Mouse (Mus musculus) activated CD4-positive, CD25-positive, alpha-beta regulatory T cell, adult 4 months (primary cell): ENCODE data around the gene Tfdp2. TPM values are rescaled to one million over a fixed set of nuclear protein-coding genes. Genes with fewer than 3 reads are reported as not detected.

Experiments used
- ATAC-seq: one replicate; pipeline ENCODE4 v1.8.0; 2017
- polyA plus RNA-seq, 2 experiments: library from polyadenylated mRNA; unstranded; fragments of 100-300 nt; shearing (Covaris generic); gene quantifications; one replicate each; pipeline ENCODE4 v1.2.1; 2017

Tfdp2 gene
- polyA plus RNA-seq, 2 experiments from 2014 or later, result 9.0 to 11.5 TPM

DNA sequence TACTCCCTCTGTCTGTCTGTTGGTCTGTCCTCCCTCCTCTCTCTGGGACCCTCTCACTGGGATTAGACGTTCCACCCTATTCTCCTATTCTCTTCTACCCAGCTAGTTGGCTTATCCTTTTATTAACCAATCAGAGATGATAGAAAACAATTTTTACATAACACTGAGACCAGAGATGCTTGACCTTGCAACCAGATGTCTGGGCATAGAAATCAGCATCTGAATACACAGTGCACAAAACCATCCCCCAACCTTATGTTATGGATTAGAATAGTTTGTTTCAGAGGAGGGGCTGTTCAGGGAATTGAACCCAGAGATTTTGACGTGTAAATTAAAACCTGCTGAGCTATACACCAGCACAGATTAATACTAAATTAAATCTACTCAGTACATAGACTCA lies 34.2 kb downstream of the Tfdp2 start:
- no peak for ATAC-seq

DNA sequence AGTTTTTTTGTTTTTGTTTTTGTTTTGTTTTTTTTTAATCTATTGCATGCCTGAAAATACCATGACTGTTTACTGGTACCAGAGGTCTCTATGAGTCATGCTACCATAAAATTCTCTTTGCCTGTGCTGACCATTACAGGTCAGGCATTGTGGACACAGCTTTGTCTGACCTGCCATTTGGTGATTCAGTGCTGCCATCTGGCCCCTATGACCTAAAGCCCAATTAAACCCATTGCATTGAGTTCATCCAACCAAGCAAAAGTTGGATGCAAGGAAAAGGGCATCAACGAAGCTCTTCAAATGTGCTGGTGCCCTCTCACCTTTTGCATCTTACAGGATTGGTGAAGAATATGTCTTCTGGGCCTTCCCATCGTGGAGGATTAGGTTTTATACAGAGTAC lies 39.4 kb downstream of the Tfdp2 start:
- ATAC-seq, result no peak

DNA sequence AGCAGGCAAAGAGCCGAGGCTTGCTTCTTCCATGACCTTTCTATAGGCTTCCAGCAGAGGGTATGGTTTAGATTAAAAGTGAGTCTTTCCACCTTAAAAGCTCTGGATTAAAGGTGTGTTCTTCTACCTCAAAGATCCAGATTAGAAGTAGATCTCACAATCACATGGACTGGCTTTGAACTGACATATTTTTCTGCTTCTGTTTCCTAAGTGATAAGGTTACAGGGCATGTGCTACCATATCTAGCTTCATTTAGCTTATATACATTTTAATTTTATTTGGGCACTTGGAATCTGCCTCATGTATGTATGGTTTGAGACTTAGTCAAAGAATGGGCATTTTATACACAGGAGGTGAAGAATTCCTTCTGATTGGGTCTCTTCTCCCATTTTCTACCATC lies 41.3 kb downstream of the Tfdp2 start:
- no peak for ATAC-seq

DNA sequence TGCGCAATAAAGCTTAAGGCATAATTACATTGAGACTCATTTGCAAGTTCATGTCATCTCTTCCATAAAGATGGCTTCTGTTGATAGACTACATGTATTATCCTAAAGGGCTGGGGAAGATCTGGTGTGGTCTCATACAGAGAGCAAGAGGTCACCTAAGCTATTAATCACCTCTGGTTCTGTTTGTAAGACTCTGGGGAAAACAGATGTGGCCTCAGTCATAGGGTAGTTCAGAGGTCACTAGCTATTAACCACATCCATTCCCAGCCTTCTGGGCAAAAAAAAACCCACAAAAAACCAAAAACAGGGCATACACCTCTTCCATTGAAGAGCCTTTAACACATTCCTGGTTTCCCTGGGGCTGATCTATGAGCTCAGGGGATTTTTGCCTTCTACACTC lies 42.2 kb downstream of the Tfdp2 start:
- ATAC-seq, result no peak

DNA sequence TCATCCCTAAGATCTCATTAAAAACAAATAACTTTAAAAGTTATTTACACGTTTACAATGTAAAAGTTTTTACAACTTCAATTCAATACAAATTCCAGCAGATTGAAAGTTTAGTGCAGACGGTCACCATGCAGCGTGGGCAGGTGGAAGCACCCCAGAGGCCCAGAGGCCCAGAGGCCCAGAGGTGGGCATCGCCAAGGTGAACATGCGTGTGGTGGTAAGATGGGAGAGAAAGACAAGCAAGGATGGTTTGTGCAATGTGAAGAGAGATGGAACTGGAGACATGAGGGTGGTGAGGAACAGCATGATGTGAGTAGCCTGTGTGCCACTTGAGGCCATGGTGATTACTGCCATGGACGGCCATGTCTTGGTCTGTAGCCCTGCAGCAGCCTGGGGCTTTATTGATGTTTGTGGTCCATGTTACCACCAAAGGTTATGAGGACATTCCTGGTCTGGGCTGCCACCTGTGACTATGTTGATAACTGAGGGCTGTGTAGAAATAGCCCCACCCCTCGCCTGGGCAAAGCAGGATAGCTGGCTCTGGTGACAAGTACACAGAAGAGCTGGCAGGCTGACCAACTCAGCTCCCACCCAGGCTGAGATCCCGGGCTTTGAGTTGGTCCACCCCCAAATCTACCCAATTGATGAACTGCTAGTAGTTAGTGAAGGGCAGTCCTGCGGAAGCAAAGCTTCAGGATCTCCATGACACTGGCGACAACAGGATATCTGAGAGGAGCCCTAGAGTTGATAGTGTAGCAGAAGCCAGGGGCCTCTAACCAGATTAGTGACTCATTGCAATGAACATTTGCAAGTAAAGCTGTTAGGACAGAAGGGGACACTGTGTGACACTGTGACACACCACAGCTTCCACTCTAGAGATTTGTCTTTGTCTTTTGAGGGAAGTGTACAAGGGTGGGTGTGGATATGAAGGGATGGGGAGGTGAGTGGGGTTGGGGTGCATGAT lies 45.3 kb downstream of the Tfdp2 start:
- ATAC-seq, result no peak

DNA sequence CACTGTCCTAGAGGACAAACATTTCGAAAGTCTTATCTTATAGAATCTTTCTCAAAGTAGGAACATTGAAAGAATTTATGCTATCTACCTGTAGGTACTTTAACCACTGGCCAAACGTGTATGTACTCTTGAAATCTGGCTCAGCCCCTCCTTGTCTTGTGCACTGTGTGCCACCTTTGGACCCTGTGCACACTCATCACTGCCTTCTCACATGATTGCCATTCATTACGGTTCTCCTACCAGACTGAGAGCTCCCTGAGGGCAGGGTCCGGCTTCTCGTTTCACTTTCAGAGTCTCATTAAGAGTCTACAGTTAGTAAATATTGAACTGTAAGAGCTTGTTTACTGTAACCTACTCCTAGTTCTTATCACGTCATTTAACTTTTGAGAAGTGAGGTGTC lies 47.8 kb downstream of the Tfdp2 start:
- ATAC-seq, result no peak

DNA sequence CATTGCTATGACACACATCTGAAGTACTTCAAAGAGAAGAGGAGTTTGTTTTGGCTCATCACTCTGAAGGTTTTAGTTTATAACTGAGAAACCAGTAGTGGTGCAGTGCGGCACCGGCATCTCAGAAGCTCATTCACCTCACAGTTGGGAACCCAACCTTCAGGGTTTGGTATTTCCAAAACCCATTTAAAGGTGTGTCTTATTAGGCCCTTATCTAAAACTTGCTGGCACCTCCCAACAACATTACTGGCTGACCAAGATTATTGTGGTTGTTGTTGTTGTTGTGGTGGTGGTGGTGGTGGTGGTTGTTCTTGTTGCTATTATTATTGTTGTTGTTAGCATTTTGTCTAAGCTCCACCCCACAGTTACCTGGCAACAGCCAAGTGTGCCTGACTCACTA lies 58.7 kb downstream of the Tfdp2 start:
- ATAC-seq, result no peak

DNA sequence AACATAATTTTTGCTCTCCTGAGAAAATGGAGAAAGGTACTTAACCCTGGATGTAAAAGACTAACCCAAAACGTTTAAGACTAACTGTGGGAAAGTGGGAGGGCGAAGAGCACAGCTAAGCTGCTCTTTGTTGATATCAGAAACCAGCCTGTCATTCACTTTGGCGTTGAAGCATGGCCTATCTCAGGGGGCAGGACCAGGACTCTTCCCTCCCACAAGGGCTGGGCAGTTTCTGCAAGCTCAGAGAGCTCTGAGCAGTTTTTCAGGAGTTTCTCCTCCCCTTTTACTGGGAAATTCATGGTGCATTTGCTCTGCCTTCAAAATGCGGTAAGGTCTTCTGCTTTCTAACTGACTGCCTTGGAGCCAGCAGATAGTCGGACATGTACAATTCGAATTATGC lies 62.4 kb downstream of the Tfdp2 start:
- no peak for ATAC-seq

DNA sequence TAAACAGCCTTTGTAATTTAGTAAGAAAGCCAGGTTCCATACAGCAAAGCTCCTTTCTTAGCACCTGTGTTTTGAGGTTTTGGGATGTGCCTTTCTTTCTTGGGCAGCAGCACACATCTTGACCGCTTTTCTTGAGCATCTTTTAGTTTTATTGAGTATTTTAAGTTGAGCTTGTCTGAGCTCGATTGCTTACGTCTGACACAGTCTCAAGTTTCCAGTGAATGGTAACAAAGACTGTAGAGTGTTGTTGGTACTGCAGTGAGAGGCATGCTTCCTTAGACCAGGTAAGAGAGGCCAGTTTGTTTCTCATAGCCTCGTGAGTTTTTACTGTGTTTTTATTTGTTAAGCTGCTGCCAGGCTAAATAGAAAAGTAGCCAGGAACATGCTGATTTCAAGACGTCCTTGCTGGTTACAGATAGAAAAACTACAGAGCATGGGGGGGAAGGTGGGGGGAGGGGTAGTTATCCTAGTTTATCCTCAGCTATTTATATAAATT lies 63.0 kb downstream of the Tfdp2 start:
- ATAC-seq, result peak; percentile 61

DNA sequence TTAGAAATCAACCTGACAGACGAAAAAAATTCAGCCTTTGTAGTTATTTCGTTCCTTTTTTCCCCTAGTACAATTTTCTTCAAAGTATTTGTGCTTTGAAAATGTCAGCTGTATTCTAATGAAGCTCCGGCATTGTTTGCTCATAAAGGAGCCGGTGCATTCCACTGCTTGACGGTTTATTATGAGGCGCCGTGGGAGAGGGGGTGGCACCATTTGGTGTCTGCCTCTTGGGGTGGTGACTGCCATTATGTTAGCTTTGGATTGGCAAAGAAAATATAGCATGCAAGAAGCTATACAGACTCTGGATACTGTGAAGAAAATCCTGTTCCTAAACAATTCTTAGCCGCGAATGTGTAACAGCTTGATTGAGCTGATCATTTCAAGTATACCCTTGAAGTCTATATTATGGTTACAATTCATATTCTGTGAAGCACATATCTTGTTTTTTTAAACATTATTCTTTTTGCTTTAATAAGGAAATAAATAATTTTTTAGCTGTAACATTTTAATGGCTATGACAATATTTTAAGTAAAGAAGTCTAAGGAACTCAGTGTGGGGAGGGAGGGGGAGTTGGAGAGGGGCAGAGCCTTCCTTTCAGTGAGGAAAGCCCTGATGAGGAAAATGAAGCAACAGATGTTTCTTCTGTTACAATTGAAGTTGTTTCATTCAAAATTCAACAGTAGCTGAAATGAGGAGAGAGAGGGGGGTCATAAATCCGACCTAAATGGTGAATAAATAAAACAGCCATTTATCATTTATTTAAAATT lies 63.9 kb downstream of the Tfdp2 start:
- ATAC-seq, result no peak

DNA sequence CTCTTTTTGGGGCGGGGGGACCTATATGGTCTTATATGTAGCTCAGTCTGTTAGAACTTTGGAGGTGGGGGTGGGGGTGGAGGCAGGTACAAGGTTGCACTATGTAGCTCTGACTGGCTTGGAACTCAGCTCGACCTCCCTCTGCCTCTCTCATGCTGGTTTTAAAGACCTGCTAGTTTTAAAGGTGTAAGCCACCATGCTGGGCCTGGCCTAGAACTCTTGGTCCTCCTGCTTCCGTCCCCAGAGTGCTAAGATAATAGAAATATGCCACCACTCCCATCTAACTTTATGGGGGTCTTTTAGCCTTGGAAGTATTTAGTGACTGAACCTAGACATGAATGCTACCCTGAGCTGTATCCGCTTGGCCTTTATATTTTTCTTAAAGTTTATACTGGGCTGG lies 65.0 kb downstream of the Tfdp2 start:
- no peak for ATAC-seq

DNA sequence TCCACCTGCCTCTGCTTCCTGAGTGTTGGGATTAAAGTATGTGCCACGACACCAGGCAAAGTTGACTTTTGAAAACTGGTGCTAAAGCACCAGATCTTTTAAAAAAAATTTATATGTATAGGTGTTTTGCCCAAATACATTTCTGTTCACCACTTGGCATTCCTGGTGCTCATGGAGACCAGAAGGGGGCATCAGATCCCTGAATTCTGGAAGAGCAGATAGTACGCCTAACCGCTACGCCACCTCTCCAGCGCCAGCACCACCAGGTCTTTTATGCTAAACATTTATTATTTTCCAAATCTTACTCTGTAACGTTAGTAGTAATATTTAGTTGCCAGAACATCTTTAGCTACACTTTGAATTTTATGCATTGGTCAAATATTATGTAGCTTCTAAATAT lies 65.9 kb downstream of the Tfdp2 start:
- no peak for ATAC-seq

DNA sequence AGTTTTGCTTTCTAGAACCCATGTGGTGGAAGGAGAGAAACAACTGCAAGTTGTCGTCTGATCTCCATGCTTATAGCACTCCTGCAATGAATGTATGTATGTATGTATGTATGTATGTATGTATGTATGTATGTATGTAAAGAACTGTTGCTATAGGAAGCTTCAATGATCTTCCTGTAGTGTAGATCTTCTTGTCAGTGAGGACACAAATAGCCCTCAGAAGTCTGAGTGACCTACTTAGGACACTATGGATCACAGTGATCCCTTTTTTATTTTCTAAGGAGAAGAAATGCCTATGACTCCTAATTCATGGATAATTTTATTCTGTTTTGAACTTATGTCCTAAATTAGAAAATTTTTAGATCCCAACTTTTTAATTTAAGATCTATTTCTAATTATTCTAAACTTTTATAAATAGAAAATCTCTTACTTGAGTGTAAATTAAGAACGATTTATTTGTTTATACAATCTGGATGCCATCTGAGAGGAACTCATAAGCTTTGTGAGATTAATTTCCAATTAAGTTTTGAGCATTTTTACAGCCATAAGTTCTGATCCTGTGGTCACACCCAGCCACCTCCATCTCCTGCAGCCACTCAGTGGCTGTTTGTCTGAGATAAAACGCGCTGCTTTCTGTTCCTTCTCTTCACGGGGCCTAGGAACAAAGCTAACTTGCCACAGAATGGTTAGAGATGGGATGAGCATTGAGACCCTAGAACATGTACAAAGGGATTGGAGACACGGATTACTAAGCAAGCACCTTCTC lies 70.9 kb downstream of the Tfdp2 start:
- ATAC-seq, result no peak

DNA sequence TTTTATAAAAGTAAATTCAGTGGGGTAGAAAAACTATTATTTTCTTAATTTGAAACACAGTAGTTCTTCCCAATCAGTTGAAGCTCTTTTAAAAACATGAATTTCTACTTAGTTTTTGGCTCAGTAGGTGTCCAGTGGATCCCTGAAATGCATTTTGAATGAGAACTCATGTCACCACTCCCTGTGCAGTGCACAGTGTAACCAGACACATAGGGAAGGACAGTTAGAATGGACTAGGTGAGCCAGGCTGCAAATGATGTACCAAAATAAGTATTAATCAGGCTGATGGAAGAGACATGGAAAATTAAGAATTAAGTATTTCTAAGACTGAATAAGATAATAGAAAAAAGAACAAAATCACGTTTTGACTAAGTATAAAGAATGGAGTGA lies 71.5 kb downstream of the Tfdp2 start:
- ATAC-seq, result no peak

DNA sequence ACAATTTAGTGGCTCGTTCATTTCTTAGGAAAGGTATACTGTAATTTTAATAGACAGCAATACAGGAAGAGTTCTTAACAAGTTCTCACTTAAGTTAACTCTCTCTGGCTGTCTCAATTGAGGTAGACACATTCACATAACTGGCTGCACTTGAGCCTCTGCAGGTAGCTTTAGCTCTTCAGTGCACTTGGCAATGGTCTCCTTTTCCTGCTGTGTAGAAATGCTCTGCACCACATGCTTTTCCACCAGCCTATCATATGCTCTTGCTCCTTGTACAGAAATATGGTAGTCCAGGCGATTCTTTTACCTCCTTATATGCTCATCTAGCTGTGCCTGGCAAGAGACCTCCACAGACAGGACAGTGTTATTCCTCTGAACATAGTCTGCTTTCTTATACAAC lies 73.7 kb downstream of the Tfdp2 start:
- ATAC-seq, result no peak

DNA sequence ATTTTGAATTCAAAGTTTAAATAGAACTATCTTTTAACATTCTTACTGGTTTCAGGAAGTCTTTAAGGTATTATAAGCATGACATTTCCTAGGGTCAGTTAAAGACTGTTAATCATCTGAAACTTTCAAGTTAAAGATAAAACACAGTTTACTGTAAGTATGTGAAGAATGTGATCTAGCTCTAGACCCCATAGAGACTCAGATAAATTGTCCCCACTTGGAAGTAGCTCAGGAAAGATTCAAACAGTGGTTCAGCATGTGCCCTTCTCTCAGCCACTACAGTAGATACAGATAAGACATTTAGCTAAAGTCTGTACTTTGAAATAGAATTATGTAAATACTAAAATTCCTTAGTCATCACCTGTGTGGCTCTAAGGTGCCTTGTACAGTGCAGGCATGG lies 79.5 kb downstream of the Tfdp2 start:
- no peak for ATAC-seq

DNA sequence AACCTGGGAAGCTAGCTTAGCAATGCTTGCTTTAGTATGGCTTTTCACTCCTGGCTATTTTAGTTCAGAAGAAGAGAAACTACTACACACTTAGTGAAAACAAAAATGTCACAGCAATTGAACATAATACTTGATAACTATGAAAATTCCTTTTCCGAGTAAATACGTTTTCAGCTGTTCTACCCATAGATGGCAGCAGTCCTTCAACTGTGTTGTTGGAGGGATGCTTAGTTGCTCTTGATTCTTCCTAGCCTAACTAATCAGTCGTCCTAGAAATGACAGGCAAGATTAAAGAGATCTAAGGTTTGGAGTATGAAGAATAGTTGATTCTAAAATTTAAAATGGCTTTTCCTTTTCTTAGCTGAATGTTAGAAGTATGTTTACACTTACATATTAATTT lies 85.4 kb downstream of the Tfdp2 start:
- no peak for ATAC-seq

DNA sequence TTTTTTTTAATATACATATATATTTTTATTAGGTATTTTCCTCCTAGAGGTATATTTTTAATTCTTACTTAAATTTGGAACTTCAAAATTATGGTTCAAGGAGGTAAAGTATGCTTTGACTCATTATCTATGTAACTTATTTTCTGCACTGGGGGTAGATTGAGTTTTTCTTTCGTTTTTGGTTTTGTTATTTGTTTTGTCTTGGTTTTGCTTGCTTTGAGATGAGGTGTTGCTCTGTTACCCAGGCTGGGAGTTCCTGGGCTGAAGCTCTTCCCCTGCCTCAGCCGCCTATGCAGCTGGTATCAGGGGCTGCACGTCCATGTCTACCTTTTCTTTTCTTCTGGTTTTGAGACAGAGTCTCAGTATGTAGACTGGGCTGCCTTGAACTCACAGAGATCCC lies 86.0 kb downstream of the Tfdp2 start:
- peak; percentile 65 for ATAC-seq

DNA sequence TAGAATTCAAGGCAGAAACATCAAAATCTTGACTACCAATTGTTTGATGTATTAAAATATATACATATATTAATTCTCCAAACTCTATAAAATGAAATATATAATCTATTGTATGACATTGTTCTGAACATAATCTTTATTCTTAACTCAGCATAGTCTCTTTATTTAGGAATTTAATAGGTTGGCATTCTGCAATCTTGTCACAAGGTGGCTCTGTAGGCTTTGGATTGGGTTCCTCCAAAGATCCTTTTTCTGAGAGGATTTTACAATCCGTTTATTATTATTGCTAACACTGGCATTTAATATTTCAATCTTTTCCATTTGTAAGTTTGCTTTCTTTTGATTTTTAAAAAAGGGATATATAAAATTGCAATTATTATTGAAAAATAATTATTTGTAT lies 88.8 kb downstream of the Tfdp2 start:
- ATAC-seq, result peak; percentile 69

DNA sequence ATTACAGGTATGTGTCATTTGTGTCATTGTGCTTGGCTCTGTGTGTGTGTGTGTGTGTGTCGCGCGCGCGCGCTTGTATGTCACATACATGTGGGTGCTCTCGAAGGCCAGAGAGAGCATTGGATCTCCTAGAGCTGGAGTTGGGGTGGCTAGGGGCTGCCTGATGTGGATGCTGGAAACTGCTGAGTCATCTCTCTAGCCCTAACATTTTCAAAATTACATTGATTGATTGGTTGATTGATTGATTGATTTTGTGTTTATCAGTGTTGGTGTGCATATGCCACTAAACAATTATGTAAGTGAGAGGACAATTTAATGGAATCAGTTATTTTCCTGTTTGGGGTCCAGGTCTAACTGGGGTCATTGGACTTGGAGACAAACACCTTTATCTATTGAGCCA lies 96.1 kb downstream of the Tfdp2 start:
- no peak for ATAC-seq

DNA sequence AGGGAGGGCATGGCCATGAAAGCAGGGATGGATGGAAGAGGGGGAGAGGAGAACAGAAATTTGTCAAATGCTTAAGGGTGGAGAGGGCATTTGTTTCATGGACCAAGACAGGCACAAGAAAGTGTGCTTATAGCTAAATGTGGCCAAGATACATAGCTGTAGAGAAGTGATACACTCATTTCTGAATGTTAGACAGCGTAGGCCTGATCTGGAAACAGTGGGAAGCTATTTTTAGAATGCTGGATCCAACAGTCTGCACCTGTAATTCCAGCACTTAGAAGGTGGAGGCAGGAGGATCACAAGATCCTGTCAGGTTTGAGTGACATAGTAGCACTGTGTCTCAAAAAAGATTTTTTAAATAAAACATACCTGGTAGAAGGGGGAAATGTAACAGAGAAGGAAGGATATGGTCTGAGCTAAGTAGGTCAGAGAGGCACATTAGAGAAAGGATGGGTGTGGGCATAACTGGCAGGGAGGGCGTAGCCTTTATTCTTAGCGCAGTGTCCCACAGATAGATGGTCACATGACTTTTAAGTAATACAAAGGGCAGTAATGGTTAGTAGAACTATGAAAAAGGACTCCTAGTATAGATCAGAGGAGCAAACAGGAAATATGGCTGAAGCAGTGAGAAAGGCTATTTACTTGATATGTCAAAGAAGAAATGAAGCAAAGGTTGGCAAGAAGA lies 103.4 kb downstream of the Tfdp2 start:
- peak; percentile 78 for ATAC-seq

DNA sequence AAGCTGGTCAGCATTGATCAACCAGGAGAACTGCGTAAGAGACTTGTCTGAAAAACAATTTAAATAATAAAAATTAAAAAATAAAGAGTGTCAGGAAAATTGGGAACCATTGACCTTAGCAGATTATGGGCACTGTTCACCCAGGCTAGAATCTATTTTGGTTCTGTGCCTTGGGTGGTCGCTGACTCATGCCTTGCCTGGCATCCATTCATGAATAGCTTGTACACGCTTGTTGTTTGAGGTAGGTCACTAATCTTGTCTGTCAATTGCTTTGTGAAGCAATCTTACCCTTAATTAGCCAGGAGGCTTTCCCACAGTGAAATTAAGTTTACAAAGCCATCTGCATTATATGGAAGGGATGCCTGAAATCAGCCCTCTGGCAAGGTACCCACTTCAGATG lies 112.7 kb downstream of the Tfdp2 start:
- ATAC-seq, result no peak
